Mouse (Mus musculus) spleen, embryonic (tissue): ENCODE results near the gene Tctn1.

ENCODE experiments used
- CTCF ChIA-PET: fragments of 350-600 bp; sonication (Branson Sonifier 250); formaldehyde crosslinking; loops from one replicate; lab custom pipeline; 2022; lab: Charles Lee

The Tctn1 gene

GRCm38 (mm10) chr5:122249281-122249680 is 15.0 kb downstream of the Tctn1 start:
- CTCF ChIA-PET, result interaction anchor here (0.7 kb wide), 1 partner anchor 40 kb away, joined by 3 read pairs; no protein-coding TSS in a partner anchor

- CTCF ChIA-PET, result no interaction called here
Observed at GRCm38 (mm10) chr5:122247934-122248333, 16.3 kb downstream of the Tctn1 start.

GRCm38 (mm10) chr5:122247529-122247928 is 16.7 kb downstream of the Tctn1 start:
- CTCF ChIA-PET, result interaction anchor here (0.6 to 0.7 kb wide), 3 partner anchors 128 to 690 kb away, joined by 3 to 10 read pairs (median 4); no protein-coding TSS in a partner anchor

GRCm38 (mm10) chr5:122246547-122247167 is 17.6 kb downstream of the Tctn1 start:
- CTCF ChIA-PET, result interaction anchor here (0.6 to 0.7 kb wide), 2 partner anchors 129 to 149 kb away, joined by 4 to 10 read pairs; no protein-coding TSS in a partner anchor

- CTCF ChIA-PET, result interaction anchor here (0.7 kb wide), 1 partner anchor 29 kb away, joined by 3 read pairs; no protein-coding TSS in a partner anchor
Observed at GRCm38 (mm10) chr5:122245186-122245585, 19.1 kb downstream of the Tctn1 start.

GRCm38 (mm10) chr5:122243781-122244523 is 20.3 kb downstream of the Tctn1 start:
- CTCF ChIA-PET, result interaction anchor here (0.6 to 1.7 kb wide), 3 partner anchors 23 to 1558 kb away, joined by 3 to 4 read pairs (median 3); no protein-coding TSS in a partner anchor

- CTCF ChIA-PET, result interaction anchor here (1.7 kb wide), 1 partner anchor 22 kb away, joined by 4 read pairs; no protein-coding TSS in a partner anchor
Observed at GRCm38 (mm10) chr5:122242521-122243123, 21.6 kb downstream of the Tctn1 start.

- CTCF ChIA-PET, result interaction anchor here (1.5 to 2.1 kb wide), 2 partner anchors 10 to 19 kb away, joined by 4 to 5 read pairs; no protein-coding TSS in a partner anchor
Observed at GRCm38 (mm10) chr5:122240989-122241388, 23.3 kb downstream of the Tctn1 start.

- CTCF ChIA-PET, result interaction anchor here (1.0 to 2.1 kb wide), 3 partner anchors 11 to 32 kb away, joined by 3 to 5 read pairs (median 4); no protein-coding TSS in a partner anchor
Observed at GRCm38 (mm10) chr5:122240521-122240920, 23.7 kb downstream of the Tctn1 start.

GRCm38 (mm10) chr5:122239618-122240017 is 24.6 kb downstream of the Tctn1 start:
- CTCF ChIA-PET, result interaction anchor here (1.0 to 2.1 kb wide), 3 partner anchors 12 to 31 kb away, joined by 3 to 5 read pairs (median 4); no protein-coding TSS in a partner anchor

GRCm38 (mm10) chr5:122237200-122237599 is 27.1 kb downstream of the Tctn1 start:
- CTCF ChIA-PET, result no interaction called here

- CTCF ChIA-PET, result interaction anchor here (0.5 to 1.3 kb wide), 4 partner anchors 14 to 92 kb away, joined by 3 to 5 read pairs (median 4); no protein-coding TSS in a partner anchor
Observed at GRCm38 (mm10) chr5:122235196-122235836, 28.9 kb downstream of the Tctn1 start.

GRCm38 (mm10) chr5:122234319-122235195 is 29.7 kb downstream of the Tctn1 start:
- CTCF ChIA-PET, result interaction anchor here (0.5 to 1.3 kb wide), 4 partner anchors 13 to 92 kb away, joined by 3 to 5 read pairs (median 4); no protein-coding TSS in a partner anchor

GRCm38 (mm10) chr5:122233695-122234094 is 30.6 kb downstream of the Tctn1 start:
- CTCF ChIA-PET, result interaction anchor here (1.2 kb wide), 1 partner anchor 14 kb away, joined by 3 read pairs; no protein-coding TSS in a partner anchor

- CTCF ChIA-PET, result interaction anchor here (1.0 kb wide), 1 partner anchor 14 kb away, joined by 3 read pairs; no protein-coding TSS in a partner anchor
Observed at GRCm38 (mm10) chr5:122233077-122233581, 31.1 kb downstream of the Tctn1 start.

GRCm38 (mm10) chr5:122232004-122232403 is 32.3 kb downstream of the Tctn1 start:
- CTCF ChIA-PET, result interaction anchor here (0.6 to 2.9 kb wide), 2 partner anchors 11 to 31 kb away, joined by 4 to 14 read pairs; no protein-coding TSS in a partner anchor

GRCm38 (mm10) chr5:122231431-122231830 is 32.8 kb downstream of the Tctn1 start:
- CTCF ChIA-PET, result interaction anchor here (2.9 kb wide), 1 partner anchor 10 kb away, joined by 14 read pairs; no protein-coding TSS in a partner anchor

GRCm38 (mm10) chr5:122230816-122231215 is 33.4 kb downstream of the Tctn1 start:
- CTCF ChIA-PET, result interaction anchor here (0.6 to 2.9 kb wide), 3 partner anchors 10 to 713 kb away, joined by 5 to 14 read pairs (median 14); no protein-coding TSS in a partner anchor

- CTCF ChIA-PET, result interaction anchor here (0.8 to 1.2 kb wide), 2 partner anchors 9 to 23 kb away, joined by 4 to 8 read pairs; no protein-coding TSS in a partner anchor
Observed at GRCm38 (mm10) chr5:122228772-122229171, 35.5 kb downstream of the Tctn1 start.
